Mouse (Mus musculus): ENCODE measurements around the gene Med24. TPM values are rescaled to one million over a fixed set of nuclear protein-coding genes. Genes with fewer than 3 reads are reported as not detected.
"Not testable (repeated sequence)": the region's sequence is repeated elsewhere in the genome, so short reads cannot be mapped to it uniquely, and the experiment has no call there.

Med24 gene
- polyA plus RNA-seq, 1 experiment from 2014 or later: 63.8 TPM

DNA sequence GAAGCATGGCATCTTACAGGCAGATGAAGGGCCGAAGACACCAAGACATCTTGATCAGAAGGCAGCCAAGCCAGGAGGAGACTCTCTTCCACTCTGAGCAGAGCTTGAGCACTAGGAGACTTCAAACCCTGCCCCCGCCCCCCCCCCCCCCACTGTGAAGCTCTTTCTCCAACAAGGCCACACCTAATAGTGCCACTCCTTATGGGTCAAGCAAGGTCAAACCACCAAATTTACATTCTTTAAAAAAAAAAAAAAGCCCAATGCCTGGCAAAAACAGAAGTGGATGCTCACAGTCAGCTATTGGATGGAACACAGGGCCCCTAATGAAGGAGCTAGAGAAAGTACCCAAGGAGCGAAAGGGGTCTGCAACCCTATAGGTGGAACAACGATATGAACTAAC is 48.6 kb downstream of the Med24 start:
- not testable (repeated sequence) for H3K4me1 ChIP-seq; H3K27ac ChIP-seq; H3K36me3 ChIP-seq; H3K27me3 ChIP-seq; H3K4me2 ChIP-seq; H3K9me3 ChIP-seq; H3K4me3 ChIP-seq; ATAC-seq (ENCODE audit: insufficient number of reproducible peaks, insufficient read depth, low FRiP score, low TSS enrichment, low read depth); H3K9ac ChIP-seq
- 89% methylated on average over 4 of the region's 4 CpGs for WGBS

DNA sequence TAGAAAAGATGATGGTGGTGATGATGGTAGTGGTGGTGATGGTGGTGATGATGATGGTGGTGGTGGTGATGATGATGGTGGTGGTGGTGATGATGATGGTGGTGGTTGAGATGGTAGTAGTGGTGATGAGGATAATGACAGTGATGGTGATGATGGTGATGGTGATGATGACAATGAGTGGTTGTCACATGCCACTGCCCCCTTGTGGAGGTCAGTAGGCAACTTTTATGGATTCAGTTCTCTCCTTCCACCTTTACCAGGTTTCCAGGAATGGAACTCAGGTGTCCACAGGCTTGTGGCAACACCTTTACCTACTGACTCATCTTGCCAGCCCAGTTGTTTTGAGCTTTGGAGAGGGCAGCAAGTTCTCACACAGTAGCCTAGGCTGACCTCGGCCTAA is 49.2 kb downstream of the Med24 start:
- H3K9me3 ChIP-seq: no peaks in the 10 kb centered on the region
- H3K4me1 ChIP-seq: peaks cover 9% of the 10 kb centered on the region
- peaks cover 3% of the 10 kb centered on the region for H3K36me3 ChIP-seq
- H3K4me3 ChIP-seq: no peak overlapping the region
- WGBS: 97% methylated on average over 1 of the region's 1 CpGs
- no peaks in the 10 kb centered on the region for H3K27me3 ChIP-seq
- H3K9ac ChIP-seq: no peak overlapping the region
- H3K4me2 ChIP-seq: no peak overlapping the region
- no peak overlapping the region for H3K27ac ChIP-seq
- no peak for ATAC-seq (ENCODE audit: insufficient number of reproducible peaks, insufficient read depth, low FRiP score, low TSS enrichment, low read depth)

DNA sequence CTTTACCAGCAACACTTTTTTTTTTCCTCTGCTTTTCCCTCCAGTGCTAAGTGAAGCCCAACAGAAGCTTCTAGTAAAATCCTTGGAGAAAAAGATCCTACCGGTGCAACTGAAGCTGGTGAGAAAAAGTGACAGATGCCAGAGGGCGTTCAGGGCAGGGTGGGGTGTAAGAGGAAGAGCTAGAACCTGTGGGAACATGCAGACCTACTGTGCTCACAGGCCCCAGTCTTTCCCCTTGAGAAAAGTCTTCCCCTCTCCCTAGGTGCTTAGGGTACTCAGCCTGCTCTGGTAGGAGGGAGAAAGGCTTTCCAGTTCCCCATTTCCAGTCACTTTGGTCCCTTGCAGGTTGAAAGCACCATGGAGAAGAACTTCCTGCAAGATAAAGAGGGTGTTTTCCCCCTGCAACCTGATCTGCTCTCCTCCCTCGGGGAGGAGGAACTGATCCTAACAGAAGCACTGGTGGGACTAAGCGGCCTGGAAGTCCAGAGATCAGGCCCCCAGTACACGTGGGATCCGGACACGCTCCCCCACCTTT is 53.3 kb downstream of the Med24 start:
- H3K36me3 ChIP-seq: no peaks in the 10 kb centered on the region
- no peak overlapping the region for H3K9ac ChIP-seq
- H3K4me3 ChIP-seq: no peak overlapping the region
- ATAC-seq (ENCODE audit: insufficient number of reproducible peaks, insufficient read depth, low FRiP score, low TSS enrichment, low read depth): no peak
- H3K4me1 ChIP-seq: no peaks in the 10 kb centered on the region
- no peaks in the 10 kb centered on the region for H3K27me3 ChIP-seq
- no peaks in the 10 kb centered on the region for H3K9me3 ChIP-seq
- H3K27ac ChIP-seq: no peak overlapping the region
- WGBS: 36% methylated on average over 7 of the region's 7 CpGs
- H3K4me2 ChIP-seq: no peak overlapping the region

DNA sequence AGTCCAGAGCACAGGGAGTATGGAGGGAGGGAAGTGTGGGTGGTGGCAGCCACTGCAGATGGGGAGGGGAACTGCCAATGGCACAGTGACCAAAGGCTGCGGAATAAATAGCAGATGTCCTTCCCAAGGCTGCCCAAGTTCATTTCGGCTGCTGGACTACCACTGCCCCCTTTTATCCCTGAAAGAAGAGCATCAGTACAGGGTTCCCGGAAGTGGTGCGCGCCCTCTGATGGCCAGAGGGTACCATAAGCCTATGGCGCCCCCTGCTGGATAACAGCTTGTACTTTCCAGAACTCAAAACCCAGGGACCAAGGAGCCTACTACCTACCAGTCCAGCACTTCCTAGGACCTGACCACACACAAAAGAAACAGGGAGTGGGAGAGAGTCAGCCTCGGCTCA is 56.1 kb downstream of the Med24 start:
- H3K9ac ChIP-seq; H3K9me3 ChIP-seq; H3K4me3 ChIP-seq; H3K36me3 ChIP-seq; H3K27ac ChIP-seq; ATAC-seq (ENCODE audit: insufficient number of reproducible peaks, insufficient read depth, low FRiP score, low TSS enrichment, low read depth); H3K4me1 ChIP-seq: not testable (repeated sequence)
- 3% methylated on average over 7 of the region's 7 CpGs for WGBS
- H3K4me2 ChIP-seq: peak overlapping the region; percentile 38
- peaks cover 16% of the 10 kb centered on the region for H3K27me3 ChIP-seq

DNA sequence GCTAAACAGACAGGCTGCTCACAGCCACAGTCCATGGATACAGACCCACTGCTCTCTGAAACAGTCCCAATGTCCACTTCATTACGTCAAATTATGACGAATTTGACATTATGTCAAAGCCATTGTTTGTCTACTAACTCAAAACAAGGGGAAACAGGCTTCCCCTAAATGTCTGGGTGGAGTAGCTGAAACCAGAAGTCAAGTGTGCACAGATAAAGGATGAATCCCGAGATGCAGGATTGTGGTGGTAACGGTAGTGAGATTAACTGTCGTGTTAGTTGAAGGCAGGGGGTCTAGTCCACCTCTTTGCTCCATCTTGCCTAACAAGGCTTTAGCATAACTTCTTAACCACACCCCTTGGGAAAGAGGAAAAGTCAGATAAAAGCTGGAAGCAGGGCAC is 56.8 kb downstream of the Med24 start:
- no peak overlapping the region for H3K9ac ChIP-seq
- WGBS: 83% methylated on average over 5 of the region's 5 CpGs
- ATAC-seq (ENCODE audit: insufficient number of reproducible peaks, insufficient read depth, low FRiP score, low TSS enrichment, low read depth): no peak
- H3K4me3 ChIP-seq: no peak overlapping the region
- H3K27ac ChIP-seq: no peak overlapping the region
- H3K36me3 ChIP-seq: no peaks in the 10 kb centered on the region
- H3K9me3 ChIP-seq: no peaks in the 10 kb centered on the region
- H3K4me2 ChIP-seq: no peak overlapping the region
- H3K27me3 ChIP-seq: peaks cover 23% of the 10 kb centered on the region
- no peaks in the 10 kb centered on the region for H3K4me1 ChIP-seq

- H3K27me3 ChIP-seq: peaks cover 29% of the 10 kb centered on the region
- H3K9me3 ChIP-seq: no peaks in the 10 kb centered on the region
- WGBS: 56% methylated on average over 5 of the region's 5 CpGs
- no peak overlapping the region for H3K27ac ChIP-seq
- no peaks in the 10 kb centered on the region for H3K4me1 ChIP-seq
- H3K9ac ChIP-seq: no peak overlapping the region
- H3K4me3 ChIP-seq: no peak overlapping the region
- ATAC-seq (ENCODE audit: insufficient number of reproducible peaks, insufficient read depth, low FRiP score, low TSS enrichment, low read depth): no peak
- H3K36me3 ChIP-seq: no peaks in the 10 kb centered on the region
- no peak overlapping the region for H3K4me2 ChIP-seq
Observed at GRCm38 (mm10) chr11:98671857-98672256, 57.4 kb downstream of the Med24 start.

GRCm38 (mm10) chr11:98671284-98671815 is 57.9 kb downstream of the Med24 start:
- Histone ChIP-seq H3K4me3 (no peak overlapping the region), H3K9ac (no peak overlapping the region), H3K27me3 (peaks cover 34% of the 10 kb centered on the region), H3K27ac (no peak overlapping the region), H3K9me3 (no peaks in the 10 kb centered on the region), H3K36me3 (no peaks in the 10 kb centered on the region), H3K4me1 (no peaks in the 10 kb centered on the region), H3K4me2 (no peak overlapping the region)
- 77% methylated on average over 3 of the region's 3 CpGs for WGBS
- no peak for ATAC-seq (ENCODE audit: insufficient number of reproducible peaks, insufficient read depth, low FRiP score, low TSS enrichment, low read depth)

GRCm38 (mm10) chr11:98668984-98669383 is 60.3 kb downstream of the Med24 start:
- H3K9ac ChIP-seq: no peak overlapping the region
- ATAC-seq (ENCODE audit: insufficient number of reproducible peaks, insufficient read depth, low FRiP score, low TSS enrichment, low read depth): no peak
- no peak overlapping the region for H3K27ac ChIP-seq
- H3K9me3 ChIP-seq: no peaks in the 10 kb centered on the region
- no peaks in the 10 kb centered on the region for H3K4me1 ChIP-seq
- 63% methylated on average over 2 of the region's 2 CpGs for WGBS
- H3K27me3 ChIP-seq: peaks cover 39% of the 10 kb centered on the region
- no peaks in the 10 kb centered on the region for H3K36me3 ChIP-seq
- H3K4me3 ChIP-seq: no peak overlapping the region
- H3K4me2 ChIP-seq: no peak overlapping the region

- no peak within 1 kb of the TSS for H3K9ac ChIP-seq
- H3K27ac ChIP-seq: no peak within 1 kb of the TSS
- 16% methylated on average over 4 of the region's 4 CpGs for WGBS
- H3K4me1 ChIP-seq: no peaks in the 10 kb centered on the region
- H3K9me3 ChIP-seq: no peaks in the 10 kb centered on the region
- H3K36me3 ChIP-seq: no peaks in the 10 kb centered on the region
- no peak for ATAC-seq (ENCODE audit: insufficient number of reproducible peaks, insufficient read depth, low FRiP score, low TSS enrichment, low read depth)
- no peak within 1 kb of the TSS for H3K4me3 ChIP-seq
- peaks cover 35% of the 10 kb centered on the region for H3K27me3 ChIP-seq
- H3K4me2 ChIP-seq: no peak within 1 kb of the TSS
Observed at GRCm38 (mm10) chr11:98664091-98664490, 65.1 kb downstream of the Med24 start, which contains the start of gene Gsdma. Gene Gsdma, plus strand, starts transcription at chr11:98664351.

DNA sequence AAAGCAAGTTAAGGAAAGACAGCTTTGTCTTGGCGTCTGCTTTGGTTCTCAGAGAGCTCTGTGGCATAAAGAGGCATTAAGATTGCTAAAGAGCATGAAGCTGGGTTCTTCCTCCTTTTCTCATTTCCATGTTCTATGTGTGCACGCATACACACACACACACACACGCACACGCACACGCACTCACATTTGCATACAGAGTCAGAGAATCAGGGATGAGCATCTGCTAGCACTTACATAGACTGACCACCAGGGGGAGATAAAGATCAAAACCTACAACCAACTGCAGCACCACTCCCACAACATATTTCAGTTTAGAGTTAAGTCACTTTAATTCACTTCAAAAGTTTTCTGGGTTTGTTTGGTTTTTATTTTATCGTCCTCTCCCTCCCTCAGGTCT is 68.7 kb downstream of the Med24 start:
- H3K9ac ChIP-seq: no peak overlapping the region
- no peak overlapping the region for H3K27ac ChIP-seq
- WGBS: 16% methylated on average over 6 of the region's 6 CpGs
- peak overlapping the region; percentile 18; the same call in 1 of the 2 replicates for H3K4me2 ChIP-seq
- H3K4me3 ChIP-seq: no peak overlapping the region
- H3K4me1 ChIP-seq: no peaks in the 10 kb centered on the region
- peaks cover 6% of the 10 kb centered on the region; the same call in 1 of the 2 replicates for H3K27me3 ChIP-seq
- no peak for ATAC-seq (ENCODE audit: insufficient number of reproducible peaks, insufficient read depth, low FRiP score, low TSS enrichment, low read depth)
- no peaks in the 10 kb centered on the region for H3K9me3 ChIP-seq
- H3K36me3 ChIP-seq: no peaks in the 10 kb centered on the region

- ATAC-seq (ENCODE audit: insufficient number of reproducible peaks, insufficient read depth, low FRiP score, low TSS enrichment, low read depth); H3K9ac ChIP-seq; H3K36me3 ChIP-seq; H3K27me3 ChIP-seq; H3K9me3 ChIP-seq; H3K4me3 ChIP-seq; H3K4me2 ChIP-seq; H3K27ac ChIP-seq; H3K4me1 ChIP-seq: not testable (repeated sequence)
- 15% methylated on average over 7 of the region's 7 CpGs for WGBS
Observed at GRCm38 (mm10) chr11:98655076-98655475, 74.2 kb downstream of the Med24 start.

Measured in embryonic facial prominence, embryonic 13.5 days (tissue).